Mouse (Mus musculus) retina, adult 2 months (tissue): ENCODE data around the gene Fam20c.

Source experiments
- DNase-seq: peaks from one replicate; pipeline ENCODE4 v3.0.0-alpha.2; 2012; ENCODE audit warnings: low read depth, low spot score

Gene Fam20c

GRCm38 (mm10) chr5:138756311-138757085, 2.2 kb downstream of the Fam20c start:
- DNase-seq = no peak

GRCm38 (mm10) chr5:138757135-138757534, 2.8 kb downstream of the Fam20c start:
- DNase-seq = no peak

- DNase-seq = no peak
Measured at GRCm38 (mm10) chr5:138757616-138758015, 3.3 kb downstream of the Fam20c start.

GRCm38 (mm10) chr5:138758533-138758932, 4.2 kb downstream of the Fam20c start:
- no peak for DNase-seq

GRCm38 (mm10) chr5:138761836-138762334, 7.6 kb downstream of the Fam20c start:
- DNase-seq = no peak

GRCm38 (mm10) chr5:138762361-138762760, 8.0 kb downstream of the Fam20c start:
- no peak for DNase-seq

- DNase-seq = no peak
Measured at GRCm38 (mm10) chr5:138764601-138765000, 10.3 kb downstream of the Fam20c start.

GRCm38 (mm10) chr5:138767650-138768049, 13.3 kb downstream of the Fam20c start:
- DNase-seq = no peak

- DNase-seq = no peak
Measured at GRCm38 (mm10) chr5:138768704-138769103, 14.4 kb downstream of the Fam20c start.

GRCm38 (mm10) chr5:138769126-138769525, 14.8 kb downstream of the Fam20c start:
- no peak for DNase-seq

- DNase-seq = no peak
Measured at GRCm38 (mm10) chr5:138775096-138775495, 20.8 kb downstream of the Fam20c start.

GRCm38 (mm10) chr5:138776346-138776745, 22.0 kb downstream of the Fam20c start:
- no peak for DNase-seq

- no peak for DNase-seq
Measured at GRCm38 (mm10) chr5:138778731-138779463, 24.6 kb downstream of the Fam20c start.

GRCm38 (mm10) chr5:138779655-138780054, 25.3 kb downstream of the Fam20c start:
- DNase-seq = no peak

GRCm38 (mm10) chr5:138782697-138783096, 28.4 kb downstream of the Fam20c start:
- no peak for DNase-seq

GRCm38 (mm10) chr5:138783181-138783580, 28.9 kb downstream of the Fam20c start:
- no peak for DNase-seq

GRCm38 (mm10) chr5:138785986-138786515, 31.7 kb downstream of the Fam20c start:
- no peak for DNase-seq

GRCm38 (mm10) chr5:138787648-138788047, 33.3 kb downstream of the Fam20c start:
- DNase-seq = no peak

- no peak for DNase-seq
Measured at GRCm38 (mm10) chr5:138788481-138789211, 34.3 kb downstream of the Fam20c start.

- DNase-seq = no peak
Measured at GRCm38 (mm10) chr5:138790954-138791480, 36.7 kb downstream of the Fam20c start.

GRCm38 (mm10) chr5:138801588-138802116, 47.3 kb downstream of the Fam20c start:
- DNase-seq = no peak
